Mouse (Mus musculus) lung, embryonic 14.5 days (tissue): ENCODE measurements at regions not wholly inside any gene's neighbourhood (a gene's known extent, or its start where the extent isn't known, plus 50 kb on each side); places are given as distances from the start of the nearest gene placed in this dataset.

Experiments
- ATAC-seq: fragments of 200-750 bp; cut with Nextera tagmentation; 2 replicates; pipeline ENCODE4 v1.8.0; 2017; ENCODE audit warnings: mild to moderate bottlenecking, moderate TSS enrichment, moderate library complexity; ENCODE audit not compliant: insufficient read depth
- DNase-seq: peaks from one replicate; pipeline ENCODE4 v3.0.0-alpha.2; 2015
- H3K27ac ChIP-seq: fragments of 300-500 bp; sonication (generic); 2 replicates; pipeline ENCODE4 v1.5.1; 2014; ENCODE audit warnings: low read depth, mild to moderate bottlenecking, moderate library complexity
- H3K27me3 ChIP-seq: fragments of 300-500 bp; sonication (generic); 2 replicates; pipeline ENCODE4 v1.6.1; 2014; ENCODE audit warnings: low read length, control low read depth; ENCODE audit not compliant: insufficient read depth
- H3K36me3 ChIP-seq: fragments of 300-500 bp; sonication (generic); 2 replicates; pipeline ENCODE4 v1.6.1; 2014; ENCODE audit warnings: control low read depth; ENCODE audit not compliant: insufficient read depth
- H3K4me1 ChIP-seq: fragments of 300-500 bp; sonication (generic); 2 replicates; pipeline ENCODE4 v1.6.1; 2014; ENCODE audit warnings: antibody characterized with exemption, control low read depth; ENCODE audit not compliant: insufficient read depth
- H3K4me2 ChIP-seq: fragments of 300-500 bp; sonication (generic); 2 replicates; pipeline ENCODE4 v1.6.1; 2014; ENCODE audit warnings: mild to moderate bottlenecking
- H3K4me3 ChIP-seq: fragments of 300-500 bp; sonication (generic); 2 replicates; pipeline ENCODE4 v1.5.1; 2014; ENCODE audit warnings: low read depth, low read length
- H3K9ac ChIP-seq: fragments of 300-500 bp; sonication (generic); 2 replicates; pipeline ENCODE4 v1.6.1; 2014
- H3K9me3 ChIP-seq: fragments of 300-500 bp; sonication (generic); 2 replicates; pipeline ENCODE4 v1.6.1; 2016; ENCODE audit warnings: low read depth, low read length, control low read depth
- CTCF ChIP-seq: IDR thresholded peaks from 2 replicates; pipeline ENCODE4 v1.5.1; 2016; ENCODE audit warnings: antibody characterized with exemption, low read depth
- WGBS: fragments of 180-500 bp; shearing (Covaris S2); extraction: QIAGEN DNeasy Blood & Tissue Kit; methylation state at CpG from one replicate; pipeline ENCODE4 v1.1.7; 2014; 5-methylcytosine and 5-hydroxymethylcytosine counted together

GRCm38 (mm10) chr16:97304156-97304735 lies 52.3 kb upstream of the Bace2 start:
- Histone ChIP-seq H3K27ac (no peak overlapping the region), H3K9me3 (no peaks in the 10 kb centered on the region), H3K36me3 (no peaks in the 10 kb centered on the region), H3K4me3 (no peak overlapping the region), H3K9ac (no peak overlapping the region), H3K4me1 (no peaks in the 10 kb centered on the region), H3K4me2 (no peak overlapping the region), H3K27me3 (no peaks in the 10 kb centered on the region)
- DNase-seq: peak; percentile 11
- no peak for TF ChIP-seq CTCF
- no peak for ATAC-seq
- WGBS: 56% methylated on average over 5 of the region's 5 CpGs
